Mouse (Mus musculus): ENCODE results near the gene Qk. TPM values are rescaled to one million over a fixed set of nuclear protein-coding genes. Genes with fewer than 3 reads are reported as not detected.

Gene Qk
- polyA plus RNA-seq, 1 experiment = 252 TPM

GRCm38 (mm10) chr17:10161258-10161657, 158.4 kb downstream of the Qk start:
- Histone ChIP-seq H3K4me1 (ENCODE audit: control insufficient read depth, insufficient read depth, low read length) (no peaks in the 10 kb centered on the region), H3K4me3 (ENCODE audit: insufficient read depth, low read length) (no peak overlapping the region), H3K27ac (ENCODE audit: insufficient read depth, low read length) (no peak overlapping the region)
- TF ChIP-seq CTCF (IDR thresholded peaks at IDR 0.05; ENCODE audit: borderline replicate concordance, insufficient read depth, low read length) = no peak
- no peak for TF ChIP-seq POLR2A (IDR thresholded peaks at IDR 0.05; ENCODE audit: low read depth, low read length)

- Histone ChIP-seq H3K4me3 (ENCODE audit: insufficient read depth, low read length) (no peak overlapping the region), H3K27ac (ENCODE audit: insufficient read depth, low read length) (no peak overlapping the region), H3K4me1 (ENCODE audit: control insufficient read depth, insufficient read depth, low read length) (no peaks in the 10 kb centered on the region)
- TF ChIP-seq CTCF (IDR thresholded peaks at IDR 0.05; ENCODE audit: borderline replicate concordance, insufficient read depth, low read length) (no peak), POLR2A (IDR thresholded peaks at IDR 0.05; ENCODE audit: low read depth, low read length) (no peak)
These were observed 159.2 kb downstream of the Qk start for GRCm38 (mm10) chr17:10160415-10160814.

GRCm38 (mm10) chr17:10152808-10153413, 166.7 kb downstream of the Qk start:
- TF ChIP-seq CTCF (IDR thresholded peaks at IDR 0.05; ENCODE audit: borderline replicate concordance, insufficient read depth, low read length) = no peak
- no peak for TF ChIP-seq POLR2A (IDR thresholded peaks at IDR 0.05; ENCODE audit: low read depth, low read length)
- Histone ChIP-seq H3K27ac (ENCODE audit: insufficient read depth, low read length) (no peak overlapping the region), H3K4me3 (ENCODE audit: insufficient read depth, low read length) (no peak overlapping the region), H3K4me1 (ENCODE audit: control insufficient read depth, insufficient read depth, low read length) (no peaks in the 10 kb centered on the region)
